Mouse (Mus musculus) CD4-positive naive resting alpha-beta T cell, adult 57 days (primary cell): ENCODE measurements around the gene Olfr1129. TPM values are rescaled to one million over a fixed set of nuclear protein-coding genes. Genes with fewer than 3 reads are reported as not detected.

Experiments
- total RNA-seq: library from RNA; stranded (reverse); gene quantifications from one replicate; pipeline ENCODE4 v1.2.4, GENCODE M21; 2023

Olfr1129 gene
- total RNA-seq, result not detected

GRCm38 (mm10) chr2:87573602-87574001 is at the start of gene Olfr1129:
Olfr1129 (plus strand) TSS chr2:87573902.

GRCm38 (mm10) chr2:87531496-87531895 is 42.2 kb upstream of the Olfr1129 start, which contains the start of gene Olfr153:
Olfr153 (plus strand) TSS chr2:87531796.

GRCm38 (mm10) chr2:87545442-87545841 is 28.3 kb upstream of the Olfr1129 start, which contains the start of gene Olfr1128:
Olfr1128 (minus strand) TSS chr2:87545542.

GRCm38 (mm10) chr2:87605912-87606311 is 32.2 kb downstream of the Olfr1129 start, which contains the start of gene Olfr1130:
Olfr1130 (plus strand) TSS chr2:87606212.

GRCm38 (mm10) chr2:87626804-87627203 is 53.1 kb downstream of the Olfr1129 start, which contains the start of gene Olfr1131:
Olfr1131 (plus strand) TSS chr2:87627104.

Other genes starting within 250 kb of the Olfr1129 start
- gene Olfr1120, start 219.1 kb upstream of the Olfr1129 start, total RNA-seq, result not detected
- gene Olfr1121, start 204.0 kb upstream of the Olfr1129 start, total RNA-seq, result not detected
- gene Olfr1122, start 188.1 kb upstream of the Olfr1129 start, total RNA-seq, result 0.21 TPM
- not detected for gene Olfr1123, start 157.3 kb upstream of the Olfr1129 start, total RNA-seq
- not detected for gene Olfr1124, start 143.6 kb upstream of the Olfr1129 start, total RNA-seq
- not detected for gene Olfr1126, start 119.9 kb upstream of the Olfr1129 start, total RNA-seq
- not detected for gene Pramel7, start 76.8 kb upstream of the Olfr1129 start, total RNA-seq
- not detected for gene Pramel6, start 67.3 kb upstream of the Olfr1129 start, total RNA-seq
- not detected for gene Olfr153, start 42.1 kb upstream of the Olfr1129 start, total RNA-seq
- gene Olfr1128, start 28.4 kb upstream of the Olfr1129 start, total RNA-seq, result not detected
- not detected for gene Olfr1130, start 32.3 kb downstream of the Olfr1129 start, total RNA-seq
- gene Olfr1131, start 53.2 kb downstream of the Olfr1129 start, total RNA-seq, result not detected
- not detected for gene Olfr1132, start 63.6 kb downstream of the Olfr1129 start, total RNA-seq
- gene Olfr1133, start 73.5 kb downstream of the Olfr1129 start, total RNA-seq, result not detected
- not detected for gene Olfr1134, start 84.6 kb downstream of the Olfr1129 start, total RNA-seq
- not detected for gene Olfr1135, start 99.8 kb downstream of the Olfr1129 start, total RNA-seq
- gene Olfr1136, start 120.0 kb downstream of the Olfr1129 start, total RNA-seq, result not detected
- not detected for gene Olfr1137, start 139.3 kb downstream of the Olfr1129 start, total RNA-seq
- gene Olfr1138, start 166.1 kb downstream of the Olfr1129 start, total RNA-seq, result not detected
- gene Olfr1140, start 169.8 kb downstream of the Olfr1129 start, total RNA-seq, result not detected
- not detected for gene Olfr1141, start 180.1 kb downstream of the Olfr1129 start, total RNA-seq
- not detected for gene Olfr152, start 205.6 kb downstream of the Olfr1129 start, total RNA-seq
- gene Olfr1143, start 226.7 kb downstream of the Olfr1129 start, total RNA-seq, result not detected
- not detected for gene Olfr1145, start 235.9 kb downstream of the Olfr1129 start, total RNA-seq